Mouse (Mus musculus): ENCODE measurements around the gene Cog5.

DNA sequence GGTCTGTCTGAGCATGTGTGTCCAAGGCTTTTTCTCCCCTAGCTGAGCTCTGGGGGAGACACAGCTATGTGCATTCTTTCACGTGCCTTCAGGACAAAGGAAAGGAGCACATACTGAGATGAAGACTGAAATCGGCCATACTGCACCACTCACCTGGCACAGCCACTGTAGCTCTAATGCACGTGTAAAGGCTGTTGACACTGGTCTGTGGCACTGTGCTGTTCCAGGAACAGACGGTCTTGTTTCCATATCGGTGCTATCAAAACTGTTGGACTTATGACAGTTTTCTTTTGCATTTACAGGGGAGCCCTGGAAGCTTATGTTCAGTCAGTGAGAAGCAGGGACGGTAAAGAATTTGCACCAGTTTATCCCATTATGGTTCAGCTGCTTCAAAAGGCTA, 270.7 kb downstream of the Cog5 start:
- no peak for TF ChIP-seq CTCF (IDR thresholded peaks at IDR 0.05; ENCODE audit: control insufficient read depth, insufficient read depth, low read length)
- TF ChIP-seq POLR2A (IDR thresholded peaks at IDR 0.05; ENCODE audit: borderline replicate concordance, control insufficient read depth, low read depth, low read length) = no peak

All from bone marrow, adult 2 months (tissue).